Mouse (Mus musculus) heart, postnatal 0 days (tissue): ENCODE measurements around the gene Tspoap1.

Experiments
- CTCF ChIP-seq: IDR thresholded peaks from 2 replicates; pipeline ENCODE4 v1.5.1; 2016; ENCODE audit warnings: antibody characterized with exemption, control low read depth, low read depth
- EP300 ChIP-seq: IDR thresholded peaks from 2 replicates; pipeline ENCODE4 v1.6.1; 2016; ENCODE audit warnings: antibody characterized with exemption, low read depth

GRCm38 (mm10) chr11:87761806-87762701 is 1.7 kb downstream of the Tspoap1 start:
- TF ChIP-seq CTCF (no peak), EP300 (no peak)
